ENCODE assay signal across 16 mouse cellular contexts in genomic region chr15:97467781-97468485, GRCm38 (mm10).
DNase-seq lines count a peak whose midpoint lies in the region; ATAC-seq lines count a peak whose summit lies in the region.
"Had no signal": no experiment of that assay in that cellular context is flagged by ENCODE, and none has a peak within 500 bp of the region (broad histone marks: within the 10 kb centered on the region; RNA-seq: fewer than 3 reads in every experiment).

No protein-coding gene starts in this region.

- peak; percentile 47 for DNase-seq in kidney, postnatal 10 days
- DNase-seq in kidney, postnatal 14 days = no peak
- peak; percentile 15 to 20 for DNase-seq in right cerebral cortex, postnatal 10 days (ENCODE audit: low spot score in 2 of 2)
- no peak for DNase-seq in right cerebral cortex, adult 18-20 months
- peak; percentile 61 for DNase-seq in CD4-positive helper T cell, adult 2 months (ENCODE audit: low read depth, low spot score)
- DNase-seq in induced T-regulatory cell, adult 2 months (ENCODE audit: low read depth) = peak; percentile 75
- DNase-seq: cerebellum, adult 11 months; cerebellum, adult 9-11 months; forebrain, postnatal 0 days; gastrocnemius, postnatal 25 days; heart, postnatal 36 days; kidney, adult 18-20 months; kidney, postnatal 36 days; right cerebral cortex, postnatal 14 days had no signal

- ATAC-seq in cerebellum, adult (ENCODE audit: insufficient number of reproducible peaks, low FRiP score, low TSS enrichment) = no peak
- ATAC-seq: forebrain, postnatal 0 days; liver, embryonic 12.5 days had no signal

Comparison
In these comparisons a context has a peak if more than half of its experiments do, and no peak if none do; other contexts are left out.
1. DNase-seq: peak in kidney, postnatal 10 days (single experiment), right cerebral cortex, postnatal 10 days (2 of 2), CD4-positive helper T cell, adult 2 months (single experiment) and induced T-regulatory cell, adult 2 months (single experiment); none in kidney, postnatal 14 days (single experiment) and right cerebral cortex, adult 18-20 months (single experiment).